Mouse (Mus musculus) right cerebral cortex, adult 18-20 months (tissue): Measurements from ENCODE around the gene Zfp318.

Experiments
- DNase-seq: peaks from one replicate; pipeline ENCODE4 v3.0.0; 2022; ENCODE audit warnings: mixed read lengths

Gene Zfp318

DNA sequence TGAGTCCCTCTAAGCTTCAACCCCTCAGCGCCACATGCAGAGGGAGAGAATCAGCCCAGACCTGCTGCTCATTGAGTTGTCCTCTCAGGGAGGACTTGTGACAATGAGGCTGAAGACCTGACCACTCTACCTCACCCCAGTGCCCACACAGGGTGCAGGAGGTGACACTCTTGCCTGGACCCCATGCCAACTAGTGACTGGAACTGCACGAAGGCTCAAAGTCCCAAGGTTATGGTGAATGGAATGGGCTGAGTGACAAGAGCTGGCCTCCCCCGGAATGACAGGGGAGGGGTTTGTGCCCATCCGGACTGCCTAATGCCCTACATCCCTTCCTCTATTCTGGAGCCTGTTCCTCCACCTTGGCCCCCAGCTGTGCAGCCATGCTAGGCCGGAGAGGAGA, 69.2 kb downstream of the Zfp318 start:
- DNase-seq, result no peak

- DNase-seq, result no peak
Observed at GRCm38 (mm10) chr17:46453302-46453948, 69.9 kb downstream of the Zfp318 start.

- no peak for DNase-seq
Observed at GRCm38 (mm10) chr17:46453970-46454411, 70.5 kb downstream of the Zfp318 start.

- no peak for DNase-seq
Observed at GRCm38 (mm10) chr17:46454539-46454938, 71.0 kb downstream of the Zfp318 start.

GRCm38 (mm10) chr17:46455110-46455691, 71.7 kb downstream of the Zfp318 start:
- DNase-seq, result no peak

GRCm38 (mm10) chr17:46457791-46458190, 74.3 kb downstream of the Zfp318 start:
- DNase-seq, result no peak

DNA sequence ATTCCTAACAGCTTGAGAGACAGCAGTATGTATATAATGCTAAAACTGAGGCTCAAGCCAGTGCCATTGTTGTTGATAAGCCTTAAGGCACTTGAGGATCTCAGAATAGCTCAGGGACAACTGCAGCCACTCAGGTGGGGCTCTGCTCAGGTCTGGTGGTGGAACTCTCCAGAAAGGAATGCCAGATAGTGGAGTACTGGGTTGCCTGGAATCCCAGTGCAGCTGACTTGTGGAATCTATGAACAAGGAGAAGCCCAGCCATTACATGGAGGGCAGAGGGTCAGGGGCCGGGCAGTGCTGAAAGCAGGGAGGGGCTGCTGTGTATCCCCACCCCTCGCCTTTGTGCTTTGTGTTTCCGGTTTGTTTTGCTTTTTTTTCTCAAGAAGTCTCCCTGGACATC, 74.9 kb downstream of the Zfp318 start:
- DNase-seq, result no peak

GRCm38 (mm10) chr17:46460673-46461072, 77.1 kb downstream of the Zfp318 start:
- no peak for DNase-seq

- DNase-seq, result no peak
Observed at GRCm38 (mm10) chr17:46461347-46461746, 77.8 kb downstream of the Zfp318 start.

DNA sequence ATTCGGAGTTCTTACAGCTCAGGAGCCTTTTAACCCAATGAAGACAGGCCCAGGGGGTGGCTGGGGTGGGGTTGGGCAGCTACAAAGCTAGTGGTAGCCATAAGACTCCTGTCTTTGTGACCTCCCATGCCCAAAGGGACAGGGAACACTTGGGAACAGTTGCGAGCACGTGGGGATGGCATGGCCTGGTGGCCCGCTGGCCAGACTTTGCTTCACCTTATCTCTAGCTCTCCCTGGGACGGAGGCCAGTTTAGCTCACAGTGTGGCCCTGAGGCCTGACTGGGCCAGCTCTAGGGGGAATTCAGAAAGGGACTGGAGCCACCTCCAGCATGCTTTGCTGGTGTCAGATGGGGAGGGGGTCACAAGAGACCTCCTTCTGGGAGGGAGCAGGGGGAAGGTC, 78.7 kb downstream of the Zfp318 start:
- no peak for DNase-seq

- no peak for DNase-seq
Observed at GRCm38 (mm10) chr17:46467830-46468229, 84.3 kb downstream of the Zfp318 start.
